Mouse (Mus musculus) hindbrain, embryonic 14.5 days (tissue): ENCODE measurements around the gene Sirt4. TPM values are rescaled to one million over a fixed set of nuclear protein-coding genes. Genes with fewer than 3 reads are reported as not detected.
A peak's percentile ranks its signal among the peaks of the same experiment; 100 is the strongest.
"Not testable (repeated sequence)": the region's sequence is repeated elsewhere in the genome, so short reads cannot be mapped to it uniquely, and the experiment has no call there.

Source experiments
- ATAC-seq: fragments of 200-750 bp; cut with Nextera tagmentation; 2 replicates; pipeline ENCODE4 v1.8.0; 2017; ENCODE audit warnings: moderate number of reproducible peaks, mild to moderate bottlenecking, moderate TSS enrichment, moderate library complexity; ENCODE audit not compliant: low FRiP score
- DNase-seq: peaks from one replicate; pipeline ENCODE4 v3.0.0-alpha.2; 2015; ENCODE audit warnings: low spot score
- H3K27ac ChIP-seq: fragments of 300-500 bp; sonication (generic); 2 replicates; pipeline ENCODE4 v1.5.1; 2014; ENCODE audit warnings: mild to moderate bottlenecking, moderate library complexity
- H3K27me3 ChIP-seq: fragments of 300-500 bp; sonication (generic); 2 replicates; pipeline ENCODE4 v1.6.1; 2014; ENCODE audit warnings: mild to moderate bottlenecking, low read length, mixed read lengths; ENCODE audit not compliant: control insufficient read depth, insufficient read depth
- H3K36me3 ChIP-seq: fragments of 300-500 bp; sonication (generic); replicated peaks from 2 replicates; pipeline ENCODE4 v1.6.1; 2014; ENCODE audit not compliant: control insufficient read depth, insufficient read depth
- H3K4me1 ChIP-seq: fragments of 300-500 bp; sonication (generic); replicated peaks from 2 replicates; pipeline ENCODE4 v1.6.1; 2014; ENCODE audit warnings: antibody characterized with exemption, low read length, mixed read lengths; ENCODE audit not compliant: control insufficient read depth, insufficient read depth
- H3K4me2 ChIP-seq: fragments of 300-500 bp; sonication (generic); replicated peaks from 2 replicates; pipeline ENCODE4 v1.6.1; 2014; ENCODE audit warnings: mild to moderate bottlenecking, moderate library complexity
- H3K4me3 ChIP-seq: fragments of 300-500 bp; sonication (generic); replicated peaks from 2 replicates; pipeline ENCODE4 v1.5.1; 2014; ENCODE audit warnings: mild to moderate bottlenecking, low read length
- H3K9ac ChIP-seq: fragments of 300-500 bp; sonication (generic); 2 replicates; pipeline ENCODE4 v1.6.1; 2014
- H3K9me3 ChIP-seq: fragments of 300-500 bp; sonication (generic); 2 replicates; pipeline ENCODE4 v1.6.1; 2016; ENCODE audit warnings: low read length; ENCODE audit not compliant: control insufficient read depth
- WGBS: fragments of 180-500 bp; shearing (Covaris S2); extraction: QIAGEN DNeasy Blood & Tissue Kit; methylation state at CpG from one replicate; pipeline ENCODE4 v1.1.7; 2014; 5-methylcytosine and 5-hydroxymethylcytosine counted together
- polyA plus RNA-seq: library from polyadenylated mRNA; unstranded; fragments of >200 nt; fragmentation: Nextera tagmentation; extraction: Ambion mirVana; gene quantifications from 2 replicates; pipeline ENCODE4 v1.2.1, GENCODE M21; 2014

Gene Sirt4
- polyA plus RNA-seq, 1 experiment from 2014 or later, result 19.1 TPM

DNA sequence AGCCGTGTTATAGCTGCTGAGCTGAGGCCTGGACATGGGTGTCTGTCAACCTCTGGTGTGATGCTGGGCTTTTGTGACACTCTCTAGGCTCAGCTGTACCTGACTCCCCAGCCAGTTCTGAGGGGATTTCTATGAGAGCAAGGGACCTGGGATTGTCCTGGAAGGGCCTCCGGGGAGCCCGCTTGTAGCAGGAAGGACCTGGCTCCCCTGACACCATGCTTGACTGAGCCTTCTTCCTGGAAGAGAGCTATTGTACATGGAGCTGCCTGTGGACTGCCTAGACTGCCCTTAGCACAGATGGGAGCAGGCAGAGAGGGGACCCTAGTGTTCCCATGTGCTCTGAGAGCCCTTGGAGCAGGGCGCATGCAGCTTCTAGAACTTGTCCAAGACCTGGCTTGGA is 40.9 kb upstream of the Sirt4 start:
- Histone ChIP-seq H3K27me3 (no peaks in the 10 kb centered on the region), H3K4me1 (0 out of 2 replicates have a peak, but pooled peaks cover 9% of the 10 kb centered on the region), H3K4me3 (no peak overlapping the region), H3K36me3 (no peaks in the 10 kb centered on the region), H3K27ac (no peak overlapping the region), H3K9ac (no peak overlapping the region), H3K4me2 (no peak overlapping the region), H3K9me3 (no peaks in the 10 kb centered on the region)
- ATAC-seq (no peak), DNase-seq (no peak)
- WGBS, result 94% methylated on average over 4 of the region's 4 CpGs

- H3K4me1 ChIP-seq, result 0 out of 2 replicates have a peak, but pooled peaks cover 9% of the 10 kb centered on the region
- no peaks in the 10 kb centered on the region for H3K27me3 ChIP-seq
- H3K9me3 ChIP-seq, result no peaks in the 10 kb centered on the region
- no peak overlapping the region for H3K9ac ChIP-seq
- H3K4me2 ChIP-seq, result no peak overlapping the region
- H3K4me3 ChIP-seq, result no peak overlapping the region
- H3K36me3 ChIP-seq, result no peaks in the 10 kb centered on the region
- 59% methylated on average over 12 of the region's 12 CpGs for WGBS
- ATAC-seq, result no peak
- no peak overlapping the region for H3K27ac ChIP-seq
- no peak for DNase-seq
Observed at GRCm38 (mm10) chr5:115524471-115524870, 39.9 kb upstream of the Sirt4 start.

DNA sequence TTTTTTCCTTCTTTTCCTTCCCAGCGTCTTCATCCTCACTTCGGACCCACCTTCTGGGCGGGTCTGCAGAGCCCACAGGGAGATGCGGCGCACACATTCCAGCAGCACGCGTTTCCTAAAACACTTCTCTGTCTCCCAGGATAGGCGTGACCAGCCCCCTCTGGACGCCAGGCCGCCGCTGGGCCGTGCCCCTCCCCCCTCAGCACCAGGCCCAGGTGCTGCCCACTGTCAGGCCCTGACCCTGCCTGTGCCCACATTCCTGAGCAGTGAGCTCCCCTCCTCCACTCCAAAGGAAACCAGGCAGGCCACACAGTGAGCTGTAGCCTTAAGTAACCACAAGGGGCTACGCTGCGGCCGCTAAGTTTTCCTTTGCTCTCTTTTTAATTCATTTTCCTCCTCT is 39.4 kb upstream of the Sirt4 start:
- H3K9ac ChIP-seq, result no peak overlapping the region

DNA sequence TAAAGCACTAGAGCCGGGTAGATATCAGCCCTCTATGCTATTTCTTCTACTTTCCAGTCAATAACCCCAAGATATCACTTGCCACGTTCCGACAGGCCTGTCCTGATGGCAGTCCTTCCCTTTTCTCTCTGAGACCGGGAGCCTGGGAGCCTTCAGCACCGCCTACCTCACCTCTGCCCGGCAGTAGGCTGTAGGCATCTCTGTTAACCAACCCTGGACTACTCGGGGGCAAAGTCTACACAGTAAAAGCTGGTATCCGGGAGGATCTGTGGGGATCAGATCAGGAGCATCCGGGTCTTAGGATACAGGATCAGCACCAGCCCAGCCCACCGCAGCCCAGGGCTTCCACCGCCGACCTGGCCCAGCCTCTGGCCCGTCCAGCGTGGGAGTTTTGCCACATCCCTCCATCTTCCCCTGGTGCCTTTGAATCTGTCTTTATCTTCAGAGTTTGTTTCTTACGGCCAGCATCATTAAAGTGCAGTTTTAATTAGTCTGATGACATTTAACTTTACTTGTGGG is 38.5 kb upstream of the Sirt4 start:
- no peak overlapping the region for H3K27ac ChIP-seq
- H3K36me3 ChIP-seq, result no peaks in the 10 kb centered on the region
- no peaks in the 10 kb centered on the region for H3K9me3 ChIP-seq
- no peak for ATAC-seq
- no peaks in the 10 kb centered on the region for H3K27me3 ChIP-seq
- H3K9ac ChIP-seq, result no peak overlapping the region
- no peak overlapping the region for H3K4me3 ChIP-seq
- 77% methylated on average over 15 of the region's 15 CpGs for WGBS
- H3K4me1 ChIP-seq, result 0 out of 2 replicates have a peak, but pooled peaks cover 9% of the 10 kb centered on the region
- DNase-seq, result no peak
- no peak overlapping the region for H3K4me2 ChIP-seq

More for the DNA sequence above, 39.4 kb upstream of the Sirt4 start:
- Histone ChIP-seq H3K4me1 (0 out of 2 replicates have a peak, but pooled peaks cover 9% of the 10 kb centered on the region), H3K27me3 (no peaks in the 10 kb centered on the region), H3K36me3 (no peaks in the 10 kb centered on the region), H3K27ac (0 out of 2 replicates have a peak overlapping the region, but pooled peaks have one; percentile 34), H3K4me3 (no peak overlapping the region), H3K4me2 (no peak overlapping the region), H3K9me3 (no peaks in the 10 kb centered on the region)
- no peak for DNase-seq
- WGBS, result 8% methylated on average over 15 of the region's 15 CpGs
- no peak for ATAC-seq

DNA sequence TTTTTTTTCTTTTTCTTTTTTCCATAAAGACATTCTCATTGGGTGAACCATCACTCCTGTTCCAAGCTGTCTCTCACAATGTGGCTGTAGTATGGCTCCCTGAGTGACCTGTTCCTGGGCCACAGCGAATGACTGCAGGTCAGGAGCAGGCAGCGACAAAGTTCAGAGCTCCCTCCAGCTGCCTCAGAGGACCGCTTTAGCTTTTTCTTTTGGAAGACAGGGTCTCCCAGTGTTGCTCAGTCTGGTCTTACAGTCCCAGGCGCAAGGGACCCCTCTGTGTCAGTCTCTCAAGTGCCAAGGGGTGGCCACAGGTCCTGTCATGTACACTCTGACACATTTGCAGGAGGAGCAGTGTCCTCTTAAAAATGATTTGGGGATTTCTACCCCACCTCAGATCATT is 38.0 kb upstream of the Sirt4 start:
- Histone ChIP-seq H3K36me3 (no peaks in the 10 kb centered on the region), H3K9me3 (no peaks in the 10 kb centered on the region), H3K9ac (no peak overlapping the region), H3K4me2 (no peak overlapping the region), H3K4me3 (no peak overlapping the region), H3K4me1 (0 out of 2 replicates have a peak, but pooled peaks cover 9% of the 10 kb centered on the region), H3K27ac (peak overlapping the region; percentile 20; the same call in 1 of the 2 replicates), H3K27me3 (no peaks in the 10 kb centered on the region)
- WGBS, result 85% methylated on average over 4 of the region's 4 CpGs
- ATAC-seq (no peak), DNase-seq (no peak)

DNA sequence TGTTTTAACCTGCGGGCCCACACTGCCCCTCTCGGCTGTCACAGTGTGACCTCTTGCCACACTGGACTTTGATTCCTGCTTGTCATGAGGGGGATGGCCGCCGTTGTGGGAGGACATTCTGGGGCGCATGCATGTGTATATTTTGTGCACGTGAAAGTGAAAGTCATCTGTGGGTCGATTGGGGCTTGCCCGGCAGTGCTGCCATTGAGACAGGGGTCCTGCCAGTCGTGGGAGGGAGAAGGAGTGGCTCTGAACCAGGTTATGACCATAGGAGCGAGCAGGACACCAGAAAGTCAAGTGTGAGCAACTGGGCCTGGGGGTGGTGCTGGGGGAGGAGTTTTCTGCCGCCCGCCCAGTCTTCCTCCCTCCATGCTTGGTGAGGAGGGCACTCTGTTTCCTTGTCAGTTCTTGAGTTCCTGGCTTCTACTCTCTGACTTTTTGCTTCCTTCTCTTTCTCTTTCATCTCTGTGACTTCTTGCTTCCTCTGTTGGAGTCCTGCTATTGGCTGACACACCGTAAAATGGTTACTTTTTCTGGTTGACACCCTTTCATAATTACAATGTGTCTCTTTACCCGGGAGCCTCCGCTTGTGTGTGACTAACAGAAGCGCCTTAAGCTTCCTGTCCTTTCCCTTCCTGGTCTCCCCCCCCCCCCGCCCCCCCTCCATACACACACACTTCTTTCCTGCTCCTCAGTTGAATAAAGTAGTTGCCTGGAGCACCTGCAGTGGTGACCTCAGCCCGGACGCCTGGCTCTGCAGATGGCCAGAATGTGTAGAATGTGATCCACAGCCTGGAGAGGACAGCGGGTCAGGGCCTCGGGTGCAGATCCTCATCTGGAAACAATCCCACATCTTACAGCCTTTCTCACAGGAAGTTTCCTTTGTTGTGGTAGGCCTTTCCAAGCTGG is 37.3 kb upstream of the Sirt4 start:
- peak overlapping the region; percentile 20; the same call in 1 of the 2 replicates for H3K27ac ChIP-seq

DNA sequence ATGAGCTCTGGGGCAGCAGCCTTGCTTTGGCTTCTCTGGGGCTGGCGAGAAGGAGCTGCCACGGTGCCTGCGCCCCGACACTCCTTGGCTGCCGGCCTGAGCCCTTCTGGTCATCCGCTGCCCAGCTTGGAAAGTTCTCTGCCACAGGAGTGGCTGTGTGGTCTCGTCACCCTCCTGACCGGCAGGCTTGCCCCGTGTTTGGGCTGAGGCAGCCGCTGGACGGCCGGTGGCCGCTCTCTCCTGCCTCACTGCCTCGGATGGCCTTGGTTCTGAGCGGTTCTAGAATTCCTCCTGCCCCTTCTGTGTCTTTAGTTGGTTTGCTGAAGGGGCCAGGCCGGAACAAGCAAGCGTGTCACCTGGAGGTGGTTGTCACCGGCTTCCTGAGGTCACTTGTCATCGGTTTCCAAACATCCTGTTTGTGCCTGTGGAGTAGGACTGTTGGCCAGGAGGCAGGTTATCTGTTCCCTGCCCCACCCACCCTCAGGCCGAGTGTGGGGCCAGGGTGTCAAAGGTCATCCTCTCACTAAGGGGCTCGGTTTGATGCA is 35.9 kb upstream of the Sirt4 start:
- no peaks in the 10 kb centered on the region for H3K9me3 ChIP-seq
- no peak for ATAC-seq
- DNase-seq, result no peak
- 0 out of 2 replicates have a peak, but pooled peaks cover 9% of the 10 kb centered on the region for H3K4me1 ChIP-seq
- 80% methylated on average over 21 of the region's 21 CpGs for WGBS
- H3K4me3 ChIP-seq, result no peak overlapping the region
- H3K4me2 ChIP-seq, result no peak overlapping the region
- no peak overlapping the region for H3K9ac ChIP-seq
- H3K36me3 ChIP-seq, result no peaks in the 10 kb centered on the region
- no peak overlapping the region for H3K27ac ChIP-seq
- no peaks in the 10 kb centered on the region for H3K27me3 ChIP-seq

More for the DNA sequence above, 37.3 kb upstream of the Sirt4 start:
- Histone ChIP-seq H3K36me3 (no peaks in the 10 kb centered on the region), H3K9me3 (no peaks in the 10 kb centered on the region), H3K27me3 (no peaks in the 10 kb centered on the region), H3K4me2 (no peak overlapping the region), H3K9ac (no peak overlapping the region), H3K4me1 (0 out of 2 replicates have a peak, but pooled peaks cover 9% of the 10 kb centered on the region), H3K4me3 (no peak overlapping the region)
- ATAC-seq (no peak), DNase-seq (no peak)
- 72% methylated on average over 20 of the region's 21 CpGs for WGBS

DNA sequence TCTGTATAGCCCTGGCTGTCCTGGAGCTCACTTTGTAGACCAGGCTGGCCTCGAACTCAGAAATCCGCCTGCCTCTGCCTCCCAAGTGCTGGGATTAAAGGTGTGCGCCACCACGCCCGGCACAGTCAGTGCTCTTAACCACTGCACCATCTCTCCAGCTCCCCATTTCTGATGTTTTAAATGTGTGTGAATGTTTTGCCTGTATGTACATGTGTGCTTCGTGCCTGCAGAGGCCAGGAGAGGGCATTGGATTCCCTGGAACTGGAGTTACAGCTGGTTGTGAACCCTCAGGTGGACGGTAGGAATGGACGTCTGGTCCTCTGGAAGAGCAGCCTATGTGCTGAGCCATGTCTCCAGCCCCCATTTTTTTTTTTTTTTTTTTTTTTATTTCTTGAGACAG is 33.7 kb upstream of the Sirt4 start:
- not testable (repeated sequence) for ATAC-seq, H3K9me3 ChIP-seq, H3K27ac ChIP-seq, H3K36me3 ChIP-seq, H3K4me2 ChIP-seq, H3K4me3 ChIP-seq, H3K9ac ChIP-seq, H3K4me1 ChIP-seq, H3K27me3 ChIP-seq, DNase-seq
- WGBS, result 99% methylated on average over 6 of the region's 8 CpGs

DNA sequence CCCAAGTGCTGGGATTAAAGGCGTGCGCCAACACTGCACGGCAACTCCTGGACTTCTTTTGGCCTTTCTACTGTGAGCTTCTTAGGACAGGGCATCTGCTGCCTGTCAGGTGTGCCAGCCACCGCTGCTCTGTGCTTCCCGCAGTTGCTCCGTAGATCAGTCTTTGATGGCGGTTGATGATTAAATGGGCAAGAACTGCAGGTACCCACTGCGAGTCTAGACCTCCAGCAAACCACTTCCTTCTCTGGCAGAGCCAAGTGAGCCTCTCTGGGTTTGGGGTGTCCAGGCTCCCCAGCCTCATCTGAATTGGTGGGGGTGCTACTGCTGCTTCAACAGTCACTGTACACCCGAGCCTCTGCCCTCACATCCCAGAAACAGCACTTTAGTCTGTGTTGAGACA is 33.0 kb upstream of the Sirt4 start:
- no peaks in the 10 kb centered on the region for H3K9me3 ChIP-seq
- DNase-seq, result no peak

More for the DNA sequence above, 33.0 kb upstream of the Sirt4 start:
- Histone ChIP-seq H3K9ac (no peak overlapping the region), H3K27ac (no peak overlapping the region), H3K27me3 (no peaks in the 10 kb centered on the region), H3K4me3 (no peak overlapping the region), H3K4me2 (no peak overlapping the region), H3K4me1 (peaks cover 9% of the 10 kb centered on the region; the same call in 1 of the 2 replicates), H3K36me3 (no peaks in the 10 kb centered on the region)
- WGBS, result 93% methylated on average over 9 of the region's 9 CpGs
- no peak for ATAC-seq
